Mouse (Mus musculus): ENCODE measurements around the gene Insrr.

- TF ChIP-seq GATA1 (IDR thresholded peaks at IDR 0.05; ENCODE audit: low read length) (no peak), TAL1 (IDR thresholded peaks at IDR 0.05; ENCODE audit: low read length) (no peak)
These were observed 49.4 kb downstream of the Insrr start for GRCm38 (mm10) chr3:87846186-87846585.
